Mouse (Mus musculus) CH12.LX (cell line): Measurements from ENCODE around the gene Tsga13.

Experiments
- CTCF ChIP-seq, 2 experiments: IDR thresholded peaks in 1 of 2; conservative IDR thresholded peaks in 1 of 2; 2 replicates each; pipeline ENCODE4 v1.5.1; 2011 to 2012; ENCODE audit warnings: low read depth in 2 of 2, low read length in 2 of 2, improper control_type of control experiment in 1 of 2, inconsistent platforms in 1 of 2, mild to moderate bottlenecking in 1 of 2, moderate library complexity in 1 of 2
- ETS1 ChIP-seq: conservative IDR thresholded peaks from 2 replicates; pipeline ENCODE4 v1.6.1; 2012; ENCODE audit warnings: low read depth, mild to moderate bottlenecking, inconsistent platforms, low read length, improper control_type of control experiment, moderate library complexity
- HCFC1 ChIP-seq: IDR thresholded peaks from 2 replicates; pipeline ENCODE4 v1.6.1; 2012; ENCODE audit warnings: low read depth, mild to moderate bottlenecking, inconsistent platforms, low read length, improper control_type of control experiment
- JUND ChIP-seq: conservative IDR thresholded peaks from 2 replicates; pipeline ENCODE4 v1.6.1; 2011; ENCODE audit warnings: low read depth, low read length, improper control_type of control experiment
- MAFK ChIP-seq: IDR thresholded peaks from 2 replicates; pipeline ENCODE4 v1.6.1; 2011; ENCODE audit warnings: low read length, improper control_type of control experiment; ENCODE audit not compliant: insufficient replicate concordance
- RCOR1 ChIP-seq: conservative IDR thresholded peaks from 2 replicates; pipeline ENCODE4 v1.6.1; 2012; ENCODE audit warnings: low read depth, mild to moderate bottlenecking, inconsistent platforms, low read length, improper control_type of control experiment

GRCm38 (mm10) chr6:30884856-30885255 lies 30.5 kb downstream of the Tsga13 start:
- TF ChIP-seq ETS1: no peak
- no peak for TF ChIP-seq CTCF (conservative IDR thresholded peaks at IDR 0.05 in 1 of 2, IDR thresholded peaks at IDR 0.05 in 1 of 2; ENCODE audit: low read depth in 2 of 2, low read length in 2 of 2)
- TF ChIP-seq RCOR1: no peak
- TF ChIP-seq MAFK: no peak
- TF ChIP-seq HCFC1: no peak
- no peak for TF ChIP-seq JUND
